In genomic region chr13:112833895-112834263, GRCm38 (mm10) we compare ENCODE assay signal across 15 mouse cellular contexts. TPM values are rescaled to one million over a fixed set of nuclear protein-coding genes. Genes with fewer than 3 reads are reported as not detected.
A peak's percentile ranks its signal among the peaks of the same experiment; 100 is the strongest.
DNase-seq lines count a peak whose midpoint lies in the region; ATAC-seq lines count a peak whose summit lies in the region.
"Had no signal": no experiment of that assay in that cellular context is flagged by ENCODE, and none has a peak within 500 bp of the region (broad histone marks: within the 10 kb centered on the region; RNA-seq: fewer than 3 reads in every experiment).

No protein-coding gene starts in this region.

- H3K36me3 ChIP-seq in hindbrain, embryonic 14.5 days (replicated peaks; ENCODE audit: control insufficient read depth, insufficient read depth) = no peaks in the 10 kb centered on the region
- no peaks in the 10 kb centered on the region for H3K36me3 ChIP-seq in hindbrain, embryonic 10.5 days
- H3K36me3 ChIP-seq in liver, embryonic 13.5 days = no peaks in the 10 kb centered on the region; the same call in 1 of the 2 replicates
- H3K36me3 ChIP-seq in liver, embryonic 11.5 days (ENCODE audit: control insufficient read depth, insufficient read depth, low read length) = no peaks in the 10 kb centered on the region
- peaks cover 3% of the 10 kb centered on the region; the same call in 1 of the 2 replicates for H3K36me3 ChIP-seq in liver, embryonic 16.5 days (ENCODE audit: control insufficient read depth, insufficient read depth)
- H3K36me3 ChIP-seq: heart, embryonic 15.5 days; limb, embryonic 13.5 days; midbrain, embryonic 15.5 days; neural tube, embryonic 12.5 days had no signal

- no peaks in the 10 kb centered on the region for H3K9me3 ChIP-seq in hindbrain, embryonic 14.5 days (ENCODE audit: control insufficient read depth, low read length)
- H3K9me3 ChIP-seq in hindbrain, embryonic 10.5 days = no peaks in the 10 kb centered on the region
- H3K9me3 ChIP-seq in liver, embryonic 13.5 days (replicated peaks) = no peaks in the 10 kb centered on the region
- H3K9me3 ChIP-seq in liver, embryonic 11.5 days (ENCODE audit: control insufficient read depth, low read length) = no peaks in the 10 kb centered on the region
- H3K9me3 ChIP-seq in liver, embryonic 16.5 days (replicated peaks; ENCODE audit: control insufficient read depth, low read length) = no peaks in the 10 kb centered on the region
- H3K9me3 ChIP-seq: heart, embryonic 15.5 days; limb, embryonic 13.5 days; midbrain, embryonic 15.5 days; neural tube, embryonic 12.5 days had no signal

- peak; percentile 38 for DNase-seq in hindbrain, embryonic 14.5 days (ENCODE audit: low spot score)
- DNase-seq in hindbrain, embryonic 10.5 days (ENCODE audit: low spot score) = no peak
- DNase-seq in liver, embryonic 13.5 days = no peak
- no peak for DNase-seq in liver, embryonic 11.5 days (ENCODE audit: low spot score)
- DNase-seq in cerebellum, adult 9-11 months = peak; percentile 39
- no peak for DNase-seq in left cerebral cortex, adult 8-10 months (ENCODE audit: low spot score in 2 of 2)
- DNase-seq: lung, postnatal 4 days; spleen, adult 18-20 months; thymus, postnatal 25 days had no signal

- H3K4me1 ChIP-seq in hindbrain, embryonic 14.5 days (replicated peaks; ENCODE audit: control insufficient read depth, insufficient read depth, low read length) = peaks cover 15% of the 10 kb centered on the region
- peaks cover 20% of the 10 kb centered on the region for H3K4me1 ChIP-seq in hindbrain, embryonic 10.5 days (replicated peaks)
- H3K4me1 ChIP-seq in liver, embryonic 13.5 days (replicated peaks) = peaks cover 59% of the 10 kb centered on the region
- H3K4me1 ChIP-seq in liver, embryonic 11.5 days (replicated peaks; ENCODE audit: control insufficient read depth, insufficient read depth, low read length) = peaks cover 23% of the 10 kb centered on the region
- peaks cover 51% of the 10 kb centered on the region for H3K4me1 ChIP-seq in liver, embryonic 16.5 days (ENCODE audit: control insufficient read depth, low read depth, low read length)

- no peak overlapping the region for H3K9ac ChIP-seq in hindbrain, embryonic 14.5 days
- H3K9ac ChIP-seq in liver, embryonic 13.5 days = peak overlapping the region; percentile 7; the same call in 1 of the 2 replicates
- no peak overlapping the region for H3K9ac ChIP-seq in liver, embryonic 11.5 days (ENCODE audit: low read depth, low read length)
- peak overlapping the region; percentile 3 for H3K9ac ChIP-seq in liver, embryonic 16.5 days (ENCODE audit: low read depth, low read length)
- H3K9ac ChIP-seq: heart, embryonic 15.5 days; midbrain, embryonic 15.5 days; neural tube, embryonic 12.5 days had no signal

- no peaks in the 10 kb centered on the region for H3K27me3 ChIP-seq in hindbrain, embryonic 14.5 days (ENCODE audit: control insufficient read depth, insufficient read depth, low read length)
- H3K27me3 ChIP-seq in hindbrain, embryonic 10.5 days (ENCODE audit: insufficient read depth, poor library complexity, severe bottlenecking) = no peaks in the 10 kb centered on the region
- peaks cover 4% of the 10 kb centered on the region for H3K27me3 ChIP-seq in liver, embryonic 13.5 days
- no peaks in the 10 kb centered on the region for H3K27me3 ChIP-seq in liver, embryonic 11.5 days (replicated peaks; ENCODE audit: control insufficient read depth, insufficient read depth, low read length)
- H3K27me3 ChIP-seq in liver, embryonic 16.5 days (ENCODE audit: control insufficient read depth, insufficient read depth, low read depth, low read length) = no peaks in the 10 kb centered on the region
- H3K27me3 ChIP-seq: heart, embryonic 15.5 days; limb, embryonic 13.5 days; midbrain, embryonic 15.5 days; neural tube, embryonic 12.5 days; Patski had no signal

- H3K4me3 ChIP-seq in hindbrain, embryonic 14.5 days (replicated peaks; ENCODE audit: low read length) = no peak overlapping the region
- no peak overlapping the region for H3K4me3 ChIP-seq in hindbrain, embryonic 10.5 days
- H3K4me3 ChIP-seq in liver, embryonic 13.5 days (replicated peaks) = no peak overlapping the region
- H3K4me3 ChIP-seq in liver, embryonic 11.5 days (ENCODE audit: low read depth, low read length) = no peak overlapping the region
- H3K4me3 ChIP-seq in liver, embryonic 16.5 days (ENCODE audit: low read depth, low read length) = no peak overlapping the region
- H3K4me3 ChIP-seq: heart, embryonic 15.5 days; limb, embryonic 13.5 days; midbrain, embryonic 15.5 days; neural tube, embryonic 12.5 days had no signal

- no peak overlapping the region for H3K27ac ChIP-seq in hindbrain, embryonic 14.5 days
- H3K27ac ChIP-seq in hindbrain, embryonic 10.5 days = no peak overlapping the region
- peak overlapping the region; percentile 40 for H3K27ac ChIP-seq in liver, embryonic 13.5 days
- no peak overlapping the region for H3K27ac ChIP-seq in liver, embryonic 11.5 days (ENCODE audit: low read depth, low read length)
- peak overlapping the region; percentile 82 for H3K27ac ChIP-seq in liver, embryonic 16.5 days (ENCODE audit: low read length)
- H3K27ac ChIP-seq: heart, embryonic 15.5 days; limb, embryonic 13.5 days; midbrain, embryonic 15.5 days; neural tube, embryonic 12.5 days had no signal

- H3K4me2 ChIP-seq in hindbrain, embryonic 14.5 days (replicated peaks) = no peak overlapping the region
- H3K4me2 ChIP-seq in liver, embryonic 13.5 days = peak overlapping the region; percentile 40
- H3K4me2 ChIP-seq in liver, embryonic 11.5 days = no peak overlapping the region
- peak overlapping the region; percentile 38 for H3K4me2 ChIP-seq in liver, embryonic 16.5 days (ENCODE audit: low read depth, low read length)
- H3K4me2 ChIP-seq: heart, embryonic 15.5 days; limb, embryonic 13.5 days; neural tube, embryonic 12.5 days had no signal

- 68% methylated on average over 3 of the region's 3 CpGs for WGBS in hindbrain, embryonic 14.5 days
- 82% methylated on average over 3 of the region's 3 CpGs for WGBS in hindbrain, embryonic 10.5 days
- WGBS in liver, embryonic 13.5 days (ENCODE audit: insufficient replicate concordance) = 62% methylated on average over 3 of the region's 3 CpGs
- 68% methylated on average over 3 of the region's 3 CpGs for whole genome bisulfite sequencing in liver, embryonic 11.5 days
- WGBS in liver, embryonic 16.5 days (ENCODE audit: insufficient replicate concordance) = 47% methylated on average over 3 of the region's 3 CpGs

- no peak for ATAC-seq in hindbrain, embryonic 14.5 days (ENCODE audit: low FRiP score)
- ATAC-seq in liver, embryonic 13.5 days (ENCODE audit: low read depth) = no peak
- no peak for ATAC-seq in liver, embryonic 11.5 days (replicated peaks; ENCODE audit: low FRiP score)
- no peak for ATAC-seq in liver, embryonic 16.5 days (ENCODE audit: low read depth)
- ATAC-seq: Patski had no signal

RNA-seq across cellular contexts. Expression of gene Plpp1, which starts 33.3 kb away (rescaled TPM):
- 63.8 and 65.1 TPM in 2 replicates for polyA plus RNA-seq in hindbrain, embryonic 14.5 days (2014; fragmentation: Nextera tagmentation; extraction: Ambion mirVana)
- polyA plus RNA-seq in hindbrain, embryonic 10.5 days (2016; fragmentation: Nextera tagmentation; extraction: Ambion mirVana) = 22.6 and 25.5 TPM in 2 replicates
- polyA plus RNA-seq in liver, embryonic 13.5 days (2015; fragmentation: Nextera tagmentation; extraction: Ambion mirVana) = 31.8 and 32.2 TPM in 2 replicates
- polyA plus RNA-seq in liver, embryonic 11.5 days (2014; fragmentation: Nextera tagmentation; extraction: Ambion mirVana) = 27.4 and 29.1 TPM in 2 replicates
- 42.6 and 44.4 TPM in 2 replicates for polyA plus RNA-seq in liver, embryonic 16.5 days (2015; fragmentation: Nextera tagmentation; extraction: Ambion mirVana)
- total RNA-seq in left cerebral cortex, adult 8-10 months (2022) = 10 to 100 TPM; 28.5 to 32.2 (median 29.3) TPM

Comparison
In these comparisons a context has a peak if more than half of its experiments do, and no peak if none do; other contexts are left out.
1. DNase-seq: peak in hindbrain, embryonic 14.5 days (single experiment) and cerebellum, adult 9-11 months (single experiment); none in hindbrain, embryonic 10.5 days (single experiment), liver, embryonic 13.5 days (single experiment), liver, embryonic 11.5 days (single experiment) and left cerebral cortex, adult 8-10 months (0 of 2).
2. H3K27ac ChIP-seq: peak in liver, embryonic 13.5 days (single experiment) and liver, embryonic 16.5 days (single experiment); none in hindbrain, embryonic 14.5 days (single experiment), hindbrain, embryonic 10.5 days (single experiment) and liver, embryonic 11.5 days (single experiment).
3. H3K4me2 ChIP-seq: peak in liver, embryonic 13.5 days (single experiment) and liver, embryonic 16.5 days (single experiment); none in hindbrain, embryonic 14.5 days (single experiment) and liver, embryonic 11.5 days (single experiment).
4. H3K9ac ChIP-seq: peak in liver, embryonic 13.5 days (single experiment) and liver, embryonic 16.5 days (single experiment); none in hindbrain, embryonic 14.5 days (single experiment) and liver, embryonic 11.5 days (single experiment).